Mouse (Mus musculus): Measurements from ENCODE around the gene Rhbdd1. TPM values are rescaled to one million over a fixed set of nuclear protein-coding genes. Genes with fewer than 3 reads are reported as not detected.

The Rhbdd1 gene
- 11.9 and 14.0 TPM in 2 replicates for polyA plus RNA-seq (2012; rRNA removed; ENCODE audit: low replicate concordance)

GRCm38 (mm10) chr1:82316111-82316745 lies at the start of gene Rhbdd1:
Gene Rhbdd1, plus strand, starts transcription at chr1:82316452.

GRCm38 (mm10) chr1:82291151-82291797 lies 25.0 kb upstream of the Rhbdd1 start, which contains the start of gene Irs1:
Gene Irs1, minus strand, starts transcription at chr1:82291416.

Other genes with a start within 250 kb of the Rhbdd1 start
- gene Gm9747, start 83.3 kb upstream of the Rhbdd1 start, polyA plus RNA-seq (2012; rRNA removed; ENCODE audit: low replicate concordance) = 0.29 and 0.45 TPM in 2 replicates
- gene Irs1, start 25.0 kb upstream of the Rhbdd1 start, polyA plus RNA-seq (2012; rRNA removed; ENCODE audit: low replicate concordance) = 26.8 and 47.0 TPM in 2 replicates